Mouse (Mus musculus) right cerebral cortex, postnatal 4 days (tissue): ENCODE measurements around the gene Gm45837.

Experiments used
- DNase-seq: peaks from one replicate; pipeline ENCODE4 v3.0.0-alpha.2; 2022

The Gm45837 gene

GRCm38 (mm10) chr7:101449855-101450254 is 39.2 kb downstream of the Gm45837 start:
- no peak for DNase-seq

DNA sequence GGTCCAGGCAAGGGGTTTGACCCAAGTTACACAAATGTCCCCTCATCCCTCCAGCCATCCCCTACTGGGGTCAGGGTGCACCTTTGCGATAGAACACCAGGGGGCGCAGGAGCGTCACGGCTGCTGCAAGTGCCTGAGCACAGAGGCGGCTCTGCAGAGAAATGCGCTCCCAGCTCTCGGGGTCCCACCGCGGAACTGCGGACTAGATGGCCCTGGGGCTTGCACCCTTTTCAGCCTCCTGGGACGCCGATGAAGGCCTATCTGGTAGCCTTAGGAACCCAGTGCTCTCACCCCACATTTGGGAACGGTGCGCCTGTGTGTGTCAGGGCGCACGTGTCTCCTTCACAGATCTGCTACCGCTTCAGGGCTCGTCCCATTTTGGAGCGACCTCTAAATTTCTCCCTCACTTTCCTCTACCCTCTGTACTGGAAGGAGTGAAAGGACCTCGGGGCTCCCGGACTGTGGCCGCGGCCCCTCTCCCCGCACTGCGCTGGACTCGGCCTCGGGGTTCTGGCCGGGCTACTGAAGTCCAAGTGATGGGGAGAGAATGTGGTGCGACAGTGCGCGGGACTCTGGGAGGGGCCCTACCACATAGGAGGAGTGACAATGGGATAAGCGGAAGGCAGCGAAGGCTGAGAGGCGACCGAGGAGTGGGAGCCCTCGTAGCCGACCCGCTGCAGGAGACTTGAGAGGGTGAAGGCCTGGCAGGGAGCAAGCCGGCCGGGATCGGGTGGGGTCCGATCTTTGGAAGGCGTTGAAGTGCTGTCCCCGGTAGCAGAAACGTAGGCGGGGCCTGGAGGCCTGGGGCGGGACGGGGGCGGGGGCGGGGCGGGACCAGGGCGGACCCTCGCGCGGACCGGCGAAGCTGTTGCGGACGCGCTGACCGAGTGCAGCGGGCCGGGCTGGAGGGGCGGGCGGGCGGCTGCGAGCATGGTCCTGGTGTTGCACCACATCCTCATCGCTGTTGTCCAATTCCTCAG is 40.0 kb downstream of the Gm45837 start:
- peak; percentile 96 for DNase-seq

- no peak for DNase-seq
Measured at GRCm38 (mm10) chr7:101452669-101453068, 42.0 kb downstream of the Gm45837 start.

- DNase-seq: no peak
Measured at GRCm38 (mm10) chr7:101453296-101453695, 42.6 kb downstream of the Gm45837 start.

- DNase-seq: no peak
Measured at GRCm38 (mm10) chr7:101453725-101454124, 43.0 kb downstream of the Gm45837 start.

- DNase-seq: no peak
Measured at GRCm38 (mm10) chr7:101454479-101454878, 43.8 kb downstream of the Gm45837 start.

- DNase-seq: no peak
Measured at GRCm38 (mm10) chr7:101455141-101455540, 44.5 kb downstream of the Gm45837 start.

- DNase-seq: no peak
Measured at GRCm38 (mm10) chr7:101456318-101456717, 45.6 kb downstream of the Gm45837 start.

- DNase-seq: no peak
Measured at GRCm38 (mm10) chr7:101456789-101457188, 46.1 kb downstream of the Gm45837 start.

DNA sequence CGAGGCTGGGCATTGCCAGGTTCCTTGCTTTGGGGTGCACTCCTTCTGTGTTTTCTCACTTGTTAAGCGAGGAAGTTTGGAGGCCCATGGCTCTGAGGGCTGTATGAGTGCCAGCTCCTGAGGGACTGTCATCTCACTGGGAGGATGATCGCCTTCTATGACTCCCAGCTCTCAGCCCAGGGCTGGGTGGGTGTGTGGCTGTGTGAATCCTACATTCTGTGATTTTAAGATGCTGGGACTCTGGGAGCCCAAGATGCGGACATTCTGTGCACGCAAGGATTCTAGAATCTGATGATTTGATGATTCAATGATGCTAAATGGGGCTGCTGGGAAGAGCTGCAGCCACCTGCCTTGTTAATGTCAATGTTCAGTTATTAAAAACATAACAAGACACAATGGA is 46.6 kb downstream of the Gm45837 start:
- no peak for DNase-seq

GRCm38 (mm10) chr7:101457801-101458200 is 47.1 kb downstream of the Gm45837 start:
- no peak for DNase-seq

DNA sequence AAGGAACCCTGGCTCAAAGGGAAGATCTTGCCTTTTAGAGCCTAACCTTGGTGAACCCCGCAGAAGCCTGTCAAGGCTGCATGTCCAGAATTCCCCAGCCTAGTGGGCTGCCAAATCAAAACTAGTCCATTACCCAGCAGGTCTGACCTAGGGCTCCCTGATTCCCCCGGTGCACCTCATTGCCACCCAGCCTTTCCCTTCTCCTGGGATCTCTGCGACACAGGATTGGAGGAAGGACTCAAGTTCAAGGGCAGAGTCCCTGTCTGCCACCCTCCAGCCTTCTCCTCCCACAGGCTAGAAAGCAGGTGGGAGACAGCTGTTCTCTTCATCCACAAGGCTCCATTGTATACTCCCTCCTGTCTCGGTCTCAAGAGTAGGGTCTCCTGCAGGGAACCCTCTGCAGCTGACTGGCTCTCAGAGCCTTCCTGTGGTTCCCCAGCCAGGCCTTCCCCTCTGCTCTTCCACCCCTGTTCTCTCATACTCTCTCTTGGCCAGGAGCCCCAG is 47.6 kb downstream of the Gm45837 start:
- DNase-seq: no peak

GRCm38 (mm10) chr7:101459305-101459813 is 48.7 kb downstream of the Gm45837 start:
- no peak for DNase-seq

DNA sequence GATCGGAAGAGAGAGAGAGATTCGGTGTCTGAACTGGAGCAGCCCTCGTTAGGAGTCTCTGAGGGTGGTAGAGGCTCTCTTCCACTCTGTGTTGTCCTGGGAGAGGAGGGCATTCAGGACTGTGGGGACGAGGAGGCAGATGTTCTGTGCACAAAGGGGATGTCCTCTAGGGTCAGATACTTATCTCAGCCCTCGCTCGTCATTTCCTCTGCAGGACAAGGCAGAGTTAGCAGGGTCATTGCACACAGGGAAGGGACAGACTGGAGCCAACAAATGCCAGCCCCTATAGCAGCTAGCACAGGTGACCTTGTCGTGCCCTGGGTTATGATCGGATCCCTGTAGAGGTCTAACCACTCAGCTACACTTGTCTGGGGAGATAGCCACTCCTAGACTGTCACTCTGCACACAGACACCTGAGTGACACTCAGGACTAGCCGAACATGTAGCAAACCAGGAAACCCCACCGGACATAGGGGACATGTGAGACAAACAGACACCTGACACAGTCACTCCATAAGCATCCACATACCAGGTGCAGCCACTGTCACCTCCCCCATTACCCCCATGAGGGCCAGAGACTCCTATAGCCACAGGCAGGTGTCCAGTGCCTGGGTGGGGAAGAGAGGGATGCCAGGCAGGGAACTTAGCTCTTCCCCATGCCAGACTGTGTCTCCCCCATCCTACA is 49.4 kb downstream of the Gm45837 start:
- DNase-seq: no peak

GRCm38 (mm10) chr7:101460608-101460957 is 49.9 kb downstream of the Gm45837 start:
- peak; percentile 66 for DNase-seq

- no peak for DNase-seq
Measured at GRCm38 (mm10) chr7:101461571-101461970, 50.9 kb downstream of the Gm45837 start.

DNA sequence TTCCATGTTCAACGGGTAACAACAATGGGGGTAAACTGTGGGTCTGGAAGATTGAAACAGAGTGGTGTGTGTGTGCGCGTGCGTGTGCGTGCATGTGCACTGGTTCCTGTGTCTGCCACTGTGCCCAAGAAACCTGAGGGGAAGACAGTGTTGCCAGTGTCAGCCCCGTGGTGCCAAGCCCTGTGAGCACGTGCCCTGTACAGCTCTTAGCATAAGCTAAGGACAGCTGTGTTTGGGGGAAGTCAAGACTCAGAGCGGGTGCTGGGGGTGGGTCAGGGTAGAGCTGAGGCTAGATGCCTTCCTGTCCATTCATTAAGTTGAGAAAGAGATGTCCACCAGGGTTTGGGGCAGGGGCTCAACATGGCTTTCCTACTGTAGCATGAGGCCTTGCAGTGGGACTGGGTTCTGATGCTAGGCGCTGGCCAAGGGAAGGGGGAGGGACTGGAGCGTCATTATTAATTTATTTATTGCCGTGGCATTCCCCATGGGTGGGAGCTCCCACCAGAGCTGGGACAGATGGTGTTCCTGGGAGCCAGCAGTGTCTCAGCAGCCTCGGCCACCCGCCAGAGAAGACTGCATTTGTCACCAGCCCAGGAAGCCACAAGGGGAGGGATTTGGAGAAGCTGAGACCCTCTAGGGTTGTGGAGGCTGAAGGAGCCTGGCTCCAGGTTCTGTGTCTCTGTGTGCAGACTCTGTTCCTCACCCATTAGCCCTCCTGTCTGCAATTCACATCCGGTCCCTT is 51.8 kb downstream of the Gm45837 start:
- DNase-seq: peak; percentile 67

- no peak for DNase-seq
Measured at GRCm38 (mm10) chr7:101463665-101464271, 53.1 kb downstream of the Gm45837 start.

- no peak for DNase-seq
Measured at GRCm38 (mm10) chr7:101464927-101465326, 54.2 kb downstream of the Gm45837 start.

GRCm38 (mm10) chr7:101465392-101465791 is 54.7 kb downstream of the Gm45837 start:
- DNase-seq: peak; percentile 36

DNA sequence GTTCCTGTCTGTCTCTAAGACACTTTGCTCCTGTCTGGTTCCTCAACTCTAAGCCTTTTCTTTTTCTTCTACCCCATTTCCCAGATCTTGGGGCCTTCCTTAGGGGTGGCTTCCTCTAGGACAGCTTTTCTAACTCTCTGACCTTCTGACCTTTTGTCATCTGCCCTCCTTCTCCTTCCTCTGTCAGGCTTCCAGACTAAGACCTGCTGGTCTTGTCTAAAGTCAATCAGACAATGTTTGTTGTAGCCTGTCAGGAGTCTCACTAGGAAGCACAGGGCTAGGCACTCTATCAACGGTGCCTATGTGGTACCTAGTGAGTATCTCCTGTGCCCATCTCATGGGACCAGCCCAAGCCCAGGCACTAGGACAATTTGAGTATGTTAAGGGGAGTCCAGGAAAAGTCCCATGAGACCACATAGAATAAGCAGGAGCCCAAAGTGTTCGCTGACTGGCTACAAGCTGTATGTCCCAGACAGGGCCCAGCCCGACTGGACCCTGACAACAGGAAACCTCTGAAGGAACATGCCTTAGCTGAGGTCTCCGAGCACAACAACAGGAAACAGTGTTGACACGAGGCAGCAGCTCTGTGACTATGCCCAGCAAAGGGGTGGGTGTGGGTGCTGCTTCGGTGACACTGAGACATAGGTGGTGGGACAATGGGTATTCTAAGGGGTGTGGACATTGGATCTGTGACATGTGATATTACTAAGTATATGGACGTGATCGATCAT is 55.3 kb downstream of the Gm45837 start:
- DNase-seq: no peak
